Mouse (Mus musculus) MEL (cell line): ENCODE results near the gene Ddr1. TPM values are rescaled to one million over a fixed set of nuclear protein-coding genes. Genes with fewer than 3 reads are reported as not detected.

Experiments
- DNase-seq: peaks from one replicate; pipeline ENCODE4 v3.0.0; 2011; ENCODE audit warnings: low read depth, low spot score
- H3K27ac ChIP-seq: 2 replicates; pipeline ENCODE4 v1.5.1; 2012; ENCODE audit warnings: low read depth, mild to moderate bottlenecking, control low read depth, low read length, moderate library complexity; ENCODE audit not compliant: control insufficient read depth
- H3K27me3 ChIP-seq, 2 experiments: fragments of 150-350 bp in 1 of 2; sonication (generic) in 1 of 2; 2 replicates each; pipeline ENCODE4 v1.6.1; 2012; ENCODE audit warnings: low read length in 2 of 2, mild to moderate bottlenecking in 2 of 2, improper control_type of control experiment in 1 of 2, moderate library complexity in 1 of 2; ENCODE audit not compliant: insufficient read depth in 2 of 2, control insufficient read depth in 1 of 2
- H3K36me3 ChIP-seq, 2 experiments: 2 replicates each; pipeline ENCODE4 v1.6.1; 2012 to 2014; ENCODE audit warnings: low read length in 2 of 2, improper control_type of control experiment in 1 of 2, inconsistent platforms in 1 of 2, mild to moderate bottlenecking in 1 of 2; ENCODE audit not compliant: insufficient read depth in 2 of 2, control insufficient read depth in 1 of 2
- H3K4me1 ChIP-seq, 2 experiments: fragments of 150-350 bp in 1 of 2; sonication (generic) in 1 of 2; 2 replicates each; pipeline ENCODE4 v1.6.1; 2012; ENCODE audit warnings: low read length in 2 of 2, improper control_type of control experiment in 1 of 2, mild to moderate bottlenecking in 1 of 2; ENCODE audit not compliant: insufficient read depth in 2 of 2, control insufficient read depth in 1 of 2
- H3K4me3 ChIP-seq, 2 experiments: fragments of 150-350 bp in 1 of 2; sonication (generic) in 1 of 2; 2 replicates each; pipeline ENCODE4 v1.5.1; 2012; ENCODE audit warnings: low read depth in 2 of 2, low read length in 2 of 2, mild to moderate bottlenecking in 2 of 2, moderate library complexity in 2 of 2, control low read depth in 1 of 2, improper control_type of control experiment in 1 of 2; ENCODE audit not compliant: control insufficient read depth in 1 of 2, insufficient read depth in 1 of 2
- H3K79me2 ChIP-seq: 2 replicates; pipeline ENCODE4 v1.6.1; 2012; ENCODE audit warnings: mild to moderate bottlenecking, low read length, moderate library complexity; ENCODE audit not compliant: control insufficient read depth, poor library complexity, insufficient read depth
- H3K9ac ChIP-seq: 2 replicates; pipeline ENCODE4 v1.6.1; 2012; ENCODE audit warnings: low read depth, mild to moderate bottlenecking, control low read depth, low read length, moderate library complexity; ENCODE audit not compliant: control insufficient read depth, poor library complexity, severe bottlenecking
- H3K9me3 ChIP-seq: fragments of 150-350 bp; sonication (generic); replicated peaks from 2 replicates; pipeline ENCODE4 v1.6.1; 2012; ENCODE audit warnings: mild to moderate bottlenecking, low read length, improper control_type of control experiment, moderate library complexity; ENCODE audit not compliant: insufficient read depth
- BHLHE40 ChIP-seq: IDR thresholded peaks from 2 replicates; pipeline ENCODE4 v1.6.1; 2012; ENCODE audit warnings: low read depth, mild to moderate bottlenecking, inconsistent platforms, low read length, improper control_type of control experiment, borderline replicate concordance
- CHD2 ChIP-seq: IDR thresholded peaks from 2 replicates; pipeline ENCODE4 v1.6.1; 2011; ENCODE audit warnings: low read length, improper control_type of control experiment
- CTCF ChIP-seq, 3 experiments: IDR thresholded peaks in 2 of 3; conservative IDR thresholded peaks in 1 of 3; 2 replicates each; pipeline ENCODE4 v1.5.1; 2011 to 2012; ENCODE audit warnings: low read length in 3 of 3, low read depth in 2 of 3, mild to moderate bottlenecking in 2 of 3, improper control_type of control experiment in 1 of 3, inconsistent platforms in 1 of 3, mixed read lengths in 1 of 3, moderate library complexity in 1 of 3; ENCODE audit not compliant: control insufficient read depth in 1 of 3, insufficient read depth in 1 of 3, poor library complexity in 1 of 3, severe bottlenecking in 1 of 3
- EP300 ChIP-seq, 2 experiments: IDR thresholded peaks; 2 replicates each; pipeline ENCODE4 v1.6.1; 2011; ENCODE audit warnings: improper control_type of control experiment in 2 of 2, low read length in 2 of 2, low read depth in 1 of 2, mild to moderate bottlenecking in 1 of 2
- GABPA ChIP-seq: IDR thresholded peaks from 2 replicates; pipeline ENCODE4 v1.6.1; 2012; ENCODE audit warnings: low read depth, mild to moderate bottlenecking, inconsistent platforms, low read length, improper control_type of control experiment, moderate library complexity
- HCFC1 ChIP-seq: IDR thresholded peaks from 2 replicates; pipeline ENCODE4 v1.6.1; 2012; ENCODE audit warnings: low read depth, mild to moderate bottlenecking, inconsistent platforms, low read length, improper control_type of control experiment, moderate library complexity
- NELFE ChIP-seq: IDR thresholded peaks from 2 replicates; pipeline ENCODE4 v1.6.1; 2011; ENCODE audit warnings: low read depth, low read length, improper control_type of control experiment
- NRF1 ChIP-seq: IDR thresholded peaks from 2 replicates; pipeline ENCODE4 v1.6.1; 2014; ENCODE audit warnings: low read depth, mild to moderate bottlenecking, inconsistent platforms, low read length, improper control_type of control experiment, moderate library complexity; ENCODE audit not compliant: poor library complexity, insufficient read depth, severe bottlenecking
- POLR2A ChIP-seq, 2 experiments: IDR thresholded peaks; 2 replicates each; pipeline ENCODE4 v1.6.1; 2011 to 2012; ENCODE audit warnings: low read length in 2 of 2, mild to moderate bottlenecking in 2 of 2, control low read depth in 1 of 2, improper control_type of control experiment in 1 of 2, low read depth in 1 of 2, moderate library complexity in 1 of 2; ENCODE audit not compliant: control insufficient read depth in 1 of 2, insufficient read depth in 1 of 2, poor library complexity in 1 of 2
- TAL1 ChIP-seq: IDR thresholded peaks from 2 replicates; pipeline ENCODE4 v1.6.1; 2012; ENCODE audit warnings: mild to moderate bottlenecking, inconsistent platforms, low read length, moderate library complexity, mixed read lengths
- TBP ChIP-seq: IDR thresholded peaks from 2 replicates; pipeline ENCODE4 v1.8.0; 2011; ENCODE audit warnings: low read depth, low read length, improper control_type of control experiment
- UBTF ChIP-seq: IDR thresholded peaks from 2 replicates; pipeline ENCODE4 v1.6.1; 2012; ENCODE audit warnings: low read depth, mild to moderate bottlenecking, inconsistent platforms, low read length, improper control_type of control experiment, moderate library complexity, borderline replicate concordance; ENCODE audit not compliant: insufficient read depth
- USF2 ChIP-seq, 2 experiments: IDR thresholded peaks; 2 replicates each; pipeline ENCODE4 v1.6.1; 2011 to 2012; ENCODE audit warnings: improper control_type of control experiment in 2 of 2, low read length in 2 of 2, borderline replicate concordance in 1 of 2, inconsistent platforms in 1 of 2, low read depth in 1 of 2, mild to moderate bottlenecking in 1 of 2; ENCODE audit not compliant: insufficient read depth in 1 of 2
- ZKSCAN1 ChIP-seq: IDR thresholded peaks from 2 replicates; pipeline ENCODE4 v1.6.1; 2012; ENCODE audit warnings: low read depth, mild to moderate bottlenecking, inconsistent platforms, low read length, improper control_type of control experiment, moderate library complexity
- polyA plus RNA-seq, 2 experiments: library from polyadenylated mRNA; stranded (reverse) in 1 of 2; unstranded in 1 of 2; fragments of >175 nt in 1 of 2; fragments of >200 nt in 1 of 2; gene quantifications; 2 replicates each; pipeline versions ENCODE4 v1.2.1 to v1.2.4; 2012; ENCODE audit warnings: low replicate concordance in 2 of 2, low read depth in 1 of 2; ENCODE audit not compliant: insufficient read length in 2 of 2, insufficient read depth in 1 of 2, missing spikeins in 1 of 2
- total RNA-seq: library from RNA; depleted of rRNA; stranded (reverse); fragments of 300-350 nt; gene quantifications from 2 replicates; pipeline ENCODE4 v1.2.3, GENCODE M21; 2012

Ddr1 gene
- total and polyA plus RNA-seq, 3 experiments: 2.6 to 7.9 TPM; not detected in 1

GRCm38 (mm10) chr17:35701203-35701977 lies 3.0 kb downstream of the Ddr1 start:
- Histone ChIP-seq H3K27me3 (no peaks in the 10 kb centered on the region; a peak in 1 of 4 replicates), H3K4me3 (no peak overlapping the region), H3K9ac (peak overlapping the region; percentile 67; the same call in 1 of the 2 replicates)

DNA sequence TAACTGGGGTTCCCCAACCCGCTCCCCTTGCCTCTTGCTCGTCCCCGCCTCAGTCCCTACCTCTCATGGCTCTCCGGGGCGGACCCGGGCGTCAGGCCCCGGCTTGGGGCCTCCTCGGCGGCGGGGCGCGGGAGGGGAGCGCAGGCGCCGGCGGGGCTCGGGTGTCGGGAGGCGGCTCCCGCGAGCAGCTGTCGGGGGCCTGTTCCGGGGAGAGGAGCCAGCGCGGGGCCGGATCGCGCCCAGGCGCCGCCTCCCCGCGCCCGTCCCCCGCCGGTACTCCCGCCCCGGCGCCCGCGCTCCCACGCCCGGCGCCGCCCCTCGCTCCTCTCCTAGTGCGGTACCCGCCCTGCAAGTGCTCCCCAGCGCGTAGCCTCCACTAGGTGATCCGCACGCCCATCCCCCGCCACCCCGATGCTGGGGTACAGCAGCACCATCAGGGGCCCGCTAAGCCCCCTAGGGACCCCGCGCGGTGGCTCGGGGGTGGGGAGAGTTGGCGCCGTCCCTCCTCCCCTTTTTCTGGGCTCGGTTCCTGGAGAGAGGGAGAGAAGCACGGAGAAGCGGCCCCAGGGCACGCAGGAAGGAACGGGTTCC lies 4.0 kb downstream of the Ddr1 start:
- Histone ChIP-seq H3K4me3 (peak overlapping the region; percentile 61 to 73), H3K27ac (no peak overlapping the region), H3K9ac (peak overlapping the region; percentile 73), H3K4me1 (peaks cover 0 to 9% of the 10 kb centered on the region in 2 experiments; a peak in 2 of 4 replicates), H3K27me3 (no peaks in the 10 kb centered on the region; a peak in 1 of 4 replicates), H3K9me3 (no peaks in the 10 kb centered on the region), H3K36me3 (peaks cover 0 to 5% of the 10 kb centered on the region in 2 experiments; a peak in 2 of 4 replicates), H3K79me2 (no peaks in the 10 kb centered on the region)
- TF ChIP-seq POLR2A (IDR thresholded peaks at IDR 0.05; ENCODE audit: control insufficient read depth in 1 of 2, insufficient read depth in 1 of 2, low read depth in 1 of 2, low read length in 2 of 2, poor library complexity in 1 of 2) (0 out of 4 replicates have a peak, but pooled peaks of 1 of the 2 experiments have one; percentile 24), UBTF (0 out of 2 replicates have a peak, but pooled peaks have one; percentile 44), HCFC1 (0 out of 2 replicates have a peak, but pooled peaks have one; percentile 28), NRF1 (peak; percentile 59; the same call in 1 of the 2 replicates), NELFE (peak; percentile 30; the same call in 1 of the 2 replicates), EP300 (IDR thresholded peaks at IDR 0.05; ENCODE audit: low read depth in 1 of 2, low read length in 2 of 2) (no peak), USF2 (IDR thresholded peaks at IDR 0.05; ENCODE audit: borderline replicate concordance in 1 of 2, insufficient read depth in 1 of 2, low read depth in 1 of 2, low read length in 2 of 2) (no peak)
- peak; percentile 52 for DNase-seq

More at GRCm38 (mm10) chr17:35701203-35701977, 3.0 kb downstream of the Ddr1 start:
- TF ChIP-seq NELFE (no peak), ZKSCAN1 (no peak), HCFC1 (no peak), GABPA (no peak), TBP (no peak), CHD2 (no peak), USF2 (IDR thresholded peaks at IDR 0.05; ENCODE audit: borderline replicate concordance in 1 of 2, insufficient read depth in 1 of 2, low read depth in 1 of 2, low read length in 2 of 2) (no peak), TAL1 (no peak), BHLHE40 (no peak), CTCF (IDR thresholded peaks at IDR 0.05 in 2 of 3, conservative IDR thresholded peaks at IDR 0.05 in 1 of 3; ENCODE audit: control insufficient read depth in 1 of 3, insufficient read depth in 1 of 3, low read depth in 2 of 3, low read length in 3 of 3, poor library complexity in 1 of 3, severe bottlenecking in 1 of 3) (no peak)
- H3K27ac ChIP-seq: no peak overlapping the region
- H3K4me1 ChIP-seq: peaks cover 0 to 9% of the 10 kb centered on the region in 2 experiments; a peak in 2 of 4 replicates
- H3K36me3 ChIP-seq: peaks cover 0 to 5% of the 10 kb centered on the region in 2 experiments; a peak in 2 of 4 replicates
- H3K79me2 ChIP-seq: no peaks in the 10 kb centered on the region
- no peak for DNase-seq
- no peaks in the 10 kb centered on the region for H3K9me3 ChIP-seq
